Mouse (Mus musculus): ENCODE results near the gene Evi5l. TPM values are rescaled to one million over a fixed set of nuclear protein-coding genes. Genes with fewer than 3 reads are reported as not detected.
A peak's percentile ranks its signal among the peaks of the same experiment; 100 is the strongest.

Evi5l gene
- 10 to 100 TPM; 25.2 to 29.0 TPM for total RNA-seq (2021)
- long read RNA-seq, experiment 1, transcript Evi5l-208 (19 exons, 3,728 nt): minor isoform, 10 of 31 reads
- long read RNA-seq, experiment 1, transcript Evi5l-203 (20 exons, 3,938 nt): major isoform, 11 of 31 reads
- long read RNA-seq, experiment 1, partial matches to known transcripts: 1 of 31 reads
- long read RNA-seq, experiment 1, other reads (novel, unspliced or antisense): 9 of 31 reads
- long read RNA-seq, experiment 2, transcript Evi5l-203 (20 exons, 3,938 nt): major isoform, 14 of 47 reads
- long read RNA-seq, experiment 2, transcript Evi5l-208 (19 exons, 3,728 nt): minor isoform, 12 of 47 reads
- long read RNA-seq, experiment 2, partial matches to known transcripts: 6 of 47 reads
- long read RNA-seq, experiment 2, other reads (novel, unspliced or antisense): 14 of 47 reads

DNA sequence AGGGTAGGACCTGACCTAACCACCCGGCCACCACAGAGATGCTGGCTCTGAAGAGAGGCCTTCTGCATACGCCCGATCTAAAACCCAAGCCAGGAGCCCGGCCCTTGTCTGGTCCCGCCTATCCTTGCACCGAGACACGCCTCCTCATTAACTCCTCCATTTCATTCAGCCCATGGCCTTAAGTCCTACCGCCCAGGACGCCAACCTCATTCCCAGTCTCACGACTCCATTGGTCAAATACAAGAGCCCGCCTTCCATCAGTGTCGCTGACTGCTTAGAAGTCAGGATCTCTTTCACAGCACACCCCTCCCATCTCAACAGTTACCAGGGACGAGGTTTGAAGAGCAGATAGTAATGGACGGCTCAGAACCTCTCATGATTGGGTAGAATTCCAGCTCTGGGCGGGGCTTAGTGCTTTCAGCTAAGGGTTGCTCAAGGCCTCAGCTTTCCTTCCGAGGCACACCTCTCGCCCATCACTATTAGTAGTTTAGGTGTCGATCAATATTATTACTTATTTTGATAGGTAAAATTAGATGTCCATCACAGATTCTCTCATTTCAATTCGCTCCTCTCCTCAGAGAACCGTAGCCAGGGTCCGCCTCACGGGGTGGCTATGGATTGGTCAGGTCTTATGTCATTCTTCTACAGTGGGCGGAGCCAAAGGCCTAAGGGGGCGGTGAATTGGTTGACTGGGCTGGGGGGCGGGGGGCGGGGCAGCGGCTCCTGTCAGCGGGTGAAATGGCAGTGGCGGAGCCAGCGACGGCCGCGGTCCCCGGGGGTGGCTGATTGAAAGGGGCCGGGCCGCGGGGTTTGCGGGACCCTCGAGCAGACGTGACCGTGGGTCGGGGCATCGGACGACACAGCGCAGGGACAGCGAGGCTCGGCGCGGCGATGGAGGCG is at the start of gene Evi5l:
Evi5l (plus strand) TSS at position 716 of the 900 bp plus-strand sequence.
- peak; percentile 90 to 98 for DNase-seq (ENCODE audit: low spot score in 2 of 2)

DNA sequence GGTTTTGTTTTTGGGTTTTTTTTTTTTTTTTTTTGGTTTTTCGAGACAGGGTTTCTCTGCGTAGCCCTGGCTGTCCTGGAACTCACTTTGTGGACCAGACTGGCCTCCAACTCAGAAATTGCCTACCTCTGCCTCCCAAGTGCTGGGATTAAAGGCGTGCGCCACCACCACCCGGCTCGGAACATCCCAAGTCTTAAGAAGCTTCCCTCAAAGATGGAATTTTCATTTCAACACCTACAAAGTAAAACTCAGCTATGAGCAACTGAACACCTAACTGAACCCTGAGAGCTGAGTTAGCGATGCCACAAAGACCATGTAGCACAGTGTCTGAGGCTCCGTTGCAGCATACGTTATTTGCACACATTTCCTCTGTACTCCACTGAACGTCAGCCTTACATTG is 32.6 kb upstream of the Evi5l start, which contains the start of gene Cd209g:
Cd209g (plus strand) TSS at position 301 of the 400 bp plus-strand sequence.
- DNase-seq (ENCODE audit: low spot score in 2 of 2): no peak

DNA sequence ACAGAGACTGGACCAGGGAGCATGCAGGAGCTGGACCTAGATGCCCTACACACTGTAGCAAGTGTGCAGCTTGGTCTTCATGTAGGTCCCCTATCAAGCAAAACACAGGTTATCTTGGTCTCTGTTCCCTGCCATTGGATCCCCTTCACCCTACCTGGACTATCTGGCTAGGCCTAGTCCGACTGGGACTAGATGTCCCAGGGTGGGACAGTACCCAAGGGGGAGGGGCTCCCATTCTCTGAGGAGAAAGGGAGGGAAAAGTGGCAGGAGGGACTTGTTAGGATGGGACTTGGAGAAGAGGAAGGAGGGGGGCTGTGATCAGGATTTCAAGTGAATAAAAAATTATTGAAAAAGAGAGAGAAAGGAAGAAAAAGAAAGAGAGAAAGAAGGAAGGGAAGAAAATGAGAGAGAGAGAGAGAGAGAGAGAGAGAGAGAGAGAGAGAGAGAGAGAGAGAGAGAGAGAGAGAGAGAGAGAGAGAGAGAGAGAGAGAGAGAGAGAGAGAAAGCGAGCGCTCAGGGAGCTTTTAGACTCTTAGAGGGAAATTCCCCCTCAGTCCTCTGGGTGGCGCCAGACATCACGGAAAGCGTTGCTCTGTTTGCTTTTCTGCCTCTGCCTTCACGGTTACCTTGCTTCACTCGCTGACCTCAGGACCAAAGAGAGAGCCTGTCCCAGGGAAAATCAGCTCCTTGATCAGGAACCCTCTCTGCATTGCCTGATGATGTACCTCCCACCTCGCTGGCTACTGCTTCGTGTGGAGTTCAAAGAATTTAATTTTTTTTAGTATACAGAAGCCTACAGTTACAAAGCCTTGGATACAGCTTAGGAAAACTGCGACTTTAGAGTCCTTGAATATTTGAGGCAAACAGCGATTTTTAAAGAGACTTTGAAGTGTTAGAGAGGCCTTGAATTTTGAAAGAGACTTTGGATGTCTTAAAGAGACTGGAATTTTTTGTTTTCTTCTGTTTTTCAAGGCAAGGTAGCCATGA is 26.4 kb upstream of the Evi5l start:
- DNase-seq (ENCODE audit: low spot score in 2 of 2): peak; percentile 53 to 63

DNA sequence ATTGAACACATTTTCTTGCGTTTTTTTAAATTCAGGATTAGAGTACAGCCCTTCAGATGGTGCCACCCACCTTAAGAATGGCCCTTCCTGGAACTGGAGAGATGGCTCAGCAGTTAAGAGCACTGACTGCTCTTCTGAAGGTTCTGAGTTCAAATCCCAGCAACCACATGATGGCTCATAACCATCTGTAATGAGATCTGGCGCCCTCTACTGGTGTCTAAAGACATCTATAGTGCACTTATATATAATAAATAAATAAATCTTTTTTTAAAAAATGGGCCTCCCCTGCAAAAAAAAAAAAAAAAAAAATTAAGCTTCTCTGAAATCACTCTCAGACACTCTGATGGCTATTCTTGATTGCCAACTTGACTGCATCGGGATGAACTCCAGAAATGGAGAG is 24.6 kb upstream of the Evi5l start:
- DNase-seq (ENCODE audit: low spot score in 2 of 2): no peak

- DNase-seq (ENCODE audit: low spot score in 2 of 2): no peak
Observed at GRCm38 (mm10) chr8:4147272-4147671, 19.1 kb upstream of the Evi5l start.

- DNase-seq (ENCODE audit: low spot score in 2 of 2): no peak
Observed at GRCm38 (mm10) chr8:4154878-4155277, 11.5 kb upstream of the Evi5l start.

GRCm38 (mm10) chr8:4162786-4163185 is 3.6 kb upstream of the Evi5l start:
- DNase-seq (ENCODE audit: low spot score in 2 of 2): no peak

DNA sequence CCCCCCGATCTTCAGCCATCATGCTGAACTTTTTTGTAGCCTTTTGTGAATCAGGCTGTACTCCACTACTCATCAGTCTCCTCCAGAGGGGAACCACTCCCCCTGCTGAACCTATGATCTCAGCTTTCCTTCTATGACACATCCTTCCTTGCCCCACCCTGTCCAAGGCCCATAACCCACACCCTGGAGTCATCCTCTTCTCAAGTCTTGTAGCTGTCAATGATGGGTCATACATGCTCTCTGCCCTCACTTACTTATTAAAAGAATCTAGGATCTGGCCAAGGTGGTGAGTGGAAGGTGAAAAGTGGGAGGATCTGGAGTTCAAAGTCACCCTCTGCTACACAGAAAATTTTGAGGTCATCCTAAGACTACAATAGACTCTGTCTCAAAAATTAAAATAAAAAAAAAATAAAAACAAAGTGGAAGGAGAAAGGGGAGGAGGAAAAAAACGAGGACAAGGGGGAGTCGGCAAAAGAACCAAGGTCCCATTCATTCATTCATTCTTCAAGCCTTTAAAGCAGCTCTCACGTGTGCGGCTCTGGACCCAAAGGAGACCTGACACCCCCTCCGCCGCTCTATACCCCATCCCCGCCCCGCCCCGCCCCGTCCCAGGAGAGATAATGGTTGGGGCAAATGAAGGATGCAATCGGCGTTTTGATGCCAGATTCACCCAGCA is 1.1 kb upstream of the Evi5l start:
- no peak for DNase-seq (ENCODE audit: low spot score in 2 of 2)

- no peak for DNase-seq (ENCODE audit: low spot score in 2 of 2)
Observed at GRCm38 (mm10) chr8:4166881-4167525, 636 bp downstream of the Evi5l start.

DNA sequence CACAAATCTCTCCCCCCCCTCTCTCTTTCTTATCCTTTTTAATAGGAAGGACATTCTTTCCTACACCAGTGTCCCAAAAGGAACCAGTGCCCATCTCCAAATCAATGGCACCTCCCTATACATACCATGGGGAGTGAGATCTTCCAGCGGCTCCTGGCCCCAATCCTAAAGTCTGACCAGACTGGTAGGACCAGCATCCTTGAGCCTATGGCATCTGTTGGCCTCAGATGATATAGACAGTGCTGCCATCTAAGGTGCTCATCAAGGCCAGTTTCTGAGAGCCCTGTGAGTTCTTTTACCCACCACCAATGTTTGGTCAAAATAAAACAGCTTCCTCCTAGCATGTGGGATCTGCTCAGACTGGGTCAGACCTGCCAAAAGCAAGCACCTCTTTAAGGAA is 1.6 kb downstream of the Evi5l start:
- DNase-seq (ENCODE audit: low spot score in 2 of 2): no peak

DNA sequence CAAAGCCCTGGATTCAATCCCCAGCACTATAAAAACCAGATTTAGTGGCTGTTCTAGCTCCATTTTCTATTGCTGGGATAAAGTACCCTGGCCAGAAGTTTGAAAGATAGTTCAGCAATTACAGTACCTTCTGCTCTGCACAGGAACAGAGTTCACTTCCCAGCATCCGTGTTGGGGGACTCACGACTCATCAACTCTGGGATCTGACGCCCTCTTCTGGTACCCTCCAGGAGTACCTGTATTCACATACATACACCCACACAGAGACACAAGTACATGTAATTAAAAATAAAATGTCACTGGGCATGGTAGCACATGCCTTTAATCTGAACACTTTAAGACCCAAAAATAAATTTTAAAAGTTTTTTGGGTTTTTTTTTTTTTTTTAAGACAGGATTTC is 6.1 kb downstream of the Evi5l start:
- no peak for DNase-seq (ENCODE audit: low spot score in 2 of 2)

DNA sequence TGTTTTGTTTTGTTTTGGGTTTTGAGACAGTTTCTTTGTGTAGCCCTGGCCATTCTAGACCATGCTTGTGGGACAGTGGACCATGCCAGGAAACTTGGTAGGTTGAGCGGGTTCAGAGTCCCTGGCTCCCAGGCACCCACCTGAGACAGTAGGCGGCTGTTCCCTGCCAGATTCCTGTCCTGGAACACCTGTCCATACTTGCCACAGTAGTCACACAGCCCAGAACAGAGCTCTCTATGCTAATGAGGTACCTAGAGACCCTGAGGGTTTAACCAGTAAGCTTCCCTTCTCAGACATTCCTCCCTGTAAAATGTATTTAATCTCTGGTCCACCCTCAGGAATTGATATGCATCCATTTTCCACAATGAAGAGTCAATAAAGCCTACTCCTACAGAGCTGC is 7.7 kb downstream of the Evi5l start:
- DNase-seq (ENCODE audit: low spot score in 2 of 2): no peak

GRCm38 (mm10) chr8:4183409-4183808 is 17.0 kb downstream of the Evi5l start:
- DNase-seq (ENCODE audit: low spot score in 2 of 2): no peak

DNA sequence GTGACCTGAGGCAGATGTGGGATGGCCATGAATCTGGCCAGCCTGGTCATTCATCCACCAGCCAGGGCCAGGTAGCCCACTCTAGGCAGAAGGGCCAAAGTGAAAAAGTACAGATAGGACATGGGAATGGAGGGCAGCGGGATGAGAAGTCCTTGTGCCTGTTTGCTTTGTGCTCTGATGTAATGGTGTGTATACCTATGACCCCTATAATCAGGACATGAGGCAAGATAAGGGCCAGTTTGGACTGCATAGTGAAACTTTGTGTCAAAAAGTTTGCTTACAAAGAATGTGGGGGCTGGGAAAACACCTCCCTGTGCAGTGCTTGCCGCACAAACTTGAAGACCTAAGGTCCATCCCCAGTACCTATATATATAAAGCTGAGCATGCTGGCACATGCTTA is 19.8 kb downstream of the Evi5l start:
- DNase-seq (ENCODE audit: low spot score in 2 of 2): no peak

- no peak for DNase-seq (ENCODE audit: low spot score in 2 of 2)
Observed at GRCm38 (mm10) chr8:4188605-4189004, 22.2 kb downstream of the Evi5l start.

- no peak for DNase-seq (ENCODE audit: low spot score in 2 of 2)
Observed at GRCm38 (mm10) chr8:4189031-4189722, 22.8 kb downstream of the Evi5l start.

- DNase-seq (ENCODE audit: low spot score in 2 of 2): no peak
Observed at GRCm38 (mm10) chr8:4192305-4192704, 25.9 kb downstream of the Evi5l start.

- DNase-seq (ENCODE audit: low spot score in 2 of 2): peak; percentile 75 to 83
Observed at GRCm38 (mm10) chr8:4192807-4193587, 26.6 kb downstream of the Evi5l start.

- DNase-seq (ENCODE audit: low spot score in 2 of 2): no peak
Observed at GRCm38 (mm10) chr8:4193588-4193894, 27.2 kb downstream of the Evi5l start.

All from gastrocnemius, postnatal 4 days (tissue).